Mouse (Mus musculus) stomach, postnatal 0 days (tissue): ENCODE results near the gene Tmem132d. TPM values are rescaled to one million over a fixed set of nuclear protein-coding genes. Genes with fewer than 3 reads are reported as not detected.

Source experiments
- ATAC-seq: fragments of 200-750 bp; cut with Nextera tagmentation; 2 replicates; pipeline ENCODE4 v1.8.0; 2017; ENCODE audit not compliant: low FRiP score, low TSS enrichment
- DNase-seq: peaks from one replicate; pipeline ENCODE4 v3.0.0-alpha.2; 2016; ENCODE audit warnings: low spot score
- H3K27ac ChIP-seq: fragments of 300-500 bp; sonication (generic); replicated peaks from 2 replicates; pipeline ENCODE4 v1.5.1; 2014; ENCODE audit warnings: mild to moderate bottlenecking, control low read depth
- H3K27me3 ChIP-seq: fragments of 300-500 bp; sonication (generic); 2 replicates; pipeline ENCODE4 v1.6.1; 2014; ENCODE audit warnings: low read length; ENCODE audit not compliant: control insufficient read depth, insufficient read depth
- H3K36me3 ChIP-seq: fragments of 300-500 bp; sonication (generic); 2 replicates; pipeline ENCODE4 v1.6.1; 2014; ENCODE audit warnings: low read length, mixed read lengths; ENCODE audit not compliant: control insufficient read depth, insufficient read depth
- H3K4me1 ChIP-seq: fragments of 300-500 bp; sonication (generic); replicated peaks from 2 replicates; pipeline ENCODE4 v1.6.1; 2014; ENCODE audit warnings: antibody characterized with exemption; ENCODE audit not compliant: control insufficient read depth, insufficient read depth
- H3K4me2 ChIP-seq: fragments of 300-500 bp; sonication (generic); replicated peaks from 2 replicates; pipeline ENCODE4 v1.6.1; 2014; ENCODE audit warnings: low read depth, mild to moderate bottlenecking, control low read depth, moderate library complexity
- H3K4me3 ChIP-seq: fragments of 300-500 bp; sonication (generic); 2 replicates; pipeline ENCODE4 v1.5.1; 2014; ENCODE audit warnings: low read depth, low read length, control low read depth
- H3K9ac ChIP-seq: fragments of 300-500 bp; sonication (generic); 2 replicates; pipeline ENCODE4 v1.6.1; 2014; ENCODE audit warnings: mild to moderate bottlenecking, low read length, control low read depth, mixed read lengths
- H3K9me3 ChIP-seq: fragments of 300-500 bp; sonication (generic); 2 replicates; pipeline ENCODE4 v1.6.1; 2016; ENCODE audit warnings: low read length; ENCODE audit not compliant: control insufficient read depth
- CTCF ChIP-seq: IDR thresholded peaks from 2 replicates; pipeline ENCODE4 v1.5.1; 2016; ENCODE audit warnings: antibody characterized with exemption, low read depth, mild to moderate bottlenecking, moderate library complexity
- EP300 ChIP-seq: optimal IDR thresholded peaks from 2 replicates; pipeline ENCODE3; 2016; ENCODE audit warnings: antibody characterized with exemption
- WGBS: fragments of 180-500 bp; shearing (Covaris S2); extraction: QIAGEN DNeasy Blood & Tissue Kit; methylation state at CpG from one replicate; pipeline ENCODE4 v1.1.7; 2014; 5-methylcytosine and 5-hydroxymethylcytosine counted together
- polyA plus RNA-seq: library from polyadenylated mRNA; unstranded; fragments of >200 nt; fragmentation: Nextera tagmentation; extraction: Ambion mirVana; gene quantifications from 2 replicates; pipeline ENCODE4 v1.2.1, GENCODE M21; 2015

Tmem132d gene
- polyA plus RNA-seq, 1 experiment from 2014 or later, result 0.16 TPM

- no peak overlapping the region for H3K4me3 ChIP-seq
- no peak for TF ChIP-seq EP300
- no peak for TF ChIP-seq CTCF
- H3K4me2 ChIP-seq, result no peak overlapping the region
- no peak for ATAC-seq
- H3K9me3 ChIP-seq, result no peaks in the 10 kb centered on the region
- no peaks in the 10 kb centered on the region for H3K36me3 ChIP-seq
- no peak for DNase-seq
- H3K4me1 ChIP-seq, result no peaks in the 10 kb centered on the region
- no peak overlapping the region for H3K27ac ChIP-seq
- no peak overlapping the region for H3K9ac ChIP-seq
- H3K27me3 ChIP-seq, result no peaks in the 10 kb centered on the region
- 79% methylated on average over 2 of the region's 2 CpGs for WGBS
Observed at GRCm38 (mm10) chr5:128424213-128424612, 8.7 kb downstream of the Tmem132d start.

- Histone ChIP-seq H3K4me2 (no peak overlapping the region), H3K9me3 (no peaks in the 10 kb centered on the region), H3K4me3 (no peak overlapping the region), H3K9ac (no peak overlapping the region), H3K27me3 (no peaks in the 10 kb centered on the region), H3K4me1 (no peaks in the 10 kb centered on the region), H3K36me3 (no peaks in the 10 kb centered on the region), H3K27ac (no peak overlapping the region)
- 96% methylated on average over 2 of the region's 2 CpGs for WGBS
- ATAC-seq (no peak), DNase-seq (no peak)
- TF ChIP-seq EP300 (no peak), CTCF (peak; percentile 21; the same call in 1 of the 2 replicates)
Observed at GRCm38 (mm10) chr5:128422090-128422489, 10.8 kb downstream of the Tmem132d start.

GRCm38 (mm10) chr5:128418149-128418710, 14.6 kb downstream of the Tmem132d start:
- H3K27me3 ChIP-seq, result no peaks in the 10 kb centered on the region
- H3K36me3 ChIP-seq, result no peaks in the 10 kb centered on the region
- no peaks in the 10 kb centered on the region for H3K4me1 ChIP-seq
- H3K4me2 ChIP-seq, result no peak overlapping the region
- no peak overlapping the region for H3K4me3 ChIP-seq
- no peak for TF ChIP-seq EP300
- TF ChIP-seq CTCF, result no peak
- DNase-seq (no peak), ATAC-seq (no peak)
- no peak overlapping the region for H3K9ac ChIP-seq
- H3K9me3 ChIP-seq, result no peaks in the 10 kb centered on the region
- H3K27ac ChIP-seq, result no peak overlapping the region
- WGBS, result 54% methylated on average over 11 of the region's 11 CpGs

- Histone ChIP-seq H3K9me3 (no peaks in the 10 kb centered on the region), H3K4me3 (no peak overlapping the region), H3K4me2 (no peak overlapping the region), H3K27ac (no peak overlapping the region), H3K4me1 (no peaks in the 10 kb centered on the region), H3K36me3 (no peaks in the 10 kb centered on the region), H3K27me3 (no peaks in the 10 kb centered on the region), H3K9ac (no peak overlapping the region)
- DNase-seq, result no peak
- WGBS, result 61% methylated on average over 8 of the region's 8 CpGs
- no peak for ATAC-seq
- TF ChIP-seq CTCF (no peak), EP300 (no peak)
Observed at GRCm38 (mm10) chr5:128414056-128414455, 18.8 kb downstream of the Tmem132d start.

GRCm38 (mm10) chr5:128412306-128412705, 20.6 kb downstream of the Tmem132d start:
- no peak for DNase-seq
- 13% methylated on average over 6 of the region's 6 CpGs for WGBS

GRCm38 (mm10) chr5:128407546-128407945, 25.3 kb downstream of the Tmem132d start:
- Histone ChIP-seq H3K36me3 (no peaks in the 10 kb centered on the region), H3K4me1 (no peaks in the 10 kb centered on the region), H3K27me3 (no peaks in the 10 kb centered on the region), H3K4me2 (no peak overlapping the region), H3K27ac (no peak overlapping the region), H3K4me3 (no peak overlapping the region), H3K9me3 (no peaks in the 10 kb centered on the region), H3K9ac (no peak overlapping the region)
- ATAC-seq (no peak), DNase-seq (no peak)
- WGBS, result 86% methylated on average over 9 of the region's 9 CpGs
- TF ChIP-seq EP300 (no peak), CTCF (no peak)

More at GRCm38 (mm10) chr5:128412306-128412705, 20.6 kb downstream of the Tmem132d start:
- no peak for TF ChIP-seq CTCF
- no peak for TF ChIP-seq EP300
- Histone ChIP-seq H3K4me3 (no peak overlapping the region), H3K4me1 (no peaks in the 10 kb centered on the region), H3K4me2 (no peak overlapping the region), H3K27ac (no peak overlapping the region), H3K9ac (no peak overlapping the region), H3K36me3 (no peaks in the 10 kb centered on the region), H3K27me3 (no peaks in the 10 kb centered on the region), H3K9me3 (no peaks in the 10 kb centered on the region)
- no peak for ATAC-seq
